13 mouse cellular contexts compared by ENCODE assay signal in the genomic region with DNA sequence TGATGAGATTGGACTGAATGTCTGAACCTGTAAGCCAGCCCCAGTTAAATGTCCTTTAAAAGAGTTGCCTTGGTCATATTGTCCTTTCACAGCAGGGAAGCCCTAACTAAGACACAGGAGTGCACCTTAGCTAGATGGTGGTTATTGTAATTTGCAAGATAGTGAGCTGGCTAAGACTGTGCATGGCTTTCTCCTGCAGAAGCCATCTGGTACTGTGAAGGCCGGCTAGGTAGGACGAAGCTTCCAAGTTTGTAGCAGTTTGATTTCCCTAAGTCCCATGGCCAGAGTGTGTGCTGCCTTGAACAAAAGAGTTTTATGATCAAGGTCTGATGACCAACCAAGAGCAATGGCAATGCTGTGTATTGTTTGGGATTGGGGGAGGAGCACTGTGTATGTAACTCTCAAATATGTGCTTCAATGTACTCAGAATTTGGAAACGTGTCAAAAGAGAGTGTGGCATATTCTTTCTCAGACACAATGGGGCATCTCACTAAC.
"Had no signal": no experiment of that assay in that cellular context is flagged by ENCODE, and none has a peak within 500 bp of the region (broad histone marks: within the 10 kb centered on the region; RNA-seq: fewer than 3 reads in every experiment).

No protein-coding gene starts in this region.

- H3K27ac ChIP-seq: limb, embryonic 15.5 days; liver, embryonic 12.5 days; macrophage; midbrain, embryonic 15.5 days; neural tube, embryonic 13.5 days; stomach, postnatal 0 days had no signal

- H3K9ac ChIP-seq: limb, embryonic 15.5 days; liver, embryonic 12.5 days; lung, embryonic 14.5 days; midbrain, embryonic 15.5 days; neural tube, embryonic 13.5 days had no signal

- H3K4me3 ChIP-seq: limb, embryonic 15.5 days; liver, embryonic 12.5 days; megakaryocyte, embryonic 14.5 days; midbrain, embryonic 15.5 days; neural tube, embryonic 13.5 days had no signal

- H3K27me3 ChIP-seq: limb, embryonic 15.5 days; liver, embryonic 12.5 days; megakaryocyte, embryonic 14.5 days; midbrain, embryonic 15.5 days; neural tube, embryonic 13.5 days had no signal

- H3K9me3 ChIP-seq: limb, embryonic 15.5 days; liver, embryonic 12.5 days; midbrain, embryonic 15.5 days; neural tube, embryonic 13.5 days had no signal

- DNase-seq: kidney, postnatal 25 days; layer of hippocampus, adult 9-11 months; layer of hippocampus, postnatal 36 days; lung, embryonic 14.5 days; lung, postnatal 10 days had no signal

- H3K4me2 ChIP-seq: limb, embryonic 15.5 days; liver, embryonic 12.5 days; lung, embryonic 14.5 days; midbrain, embryonic 11.5 days; midbrain, embryonic 15.5 days; neural tube, embryonic 13.5 days had no signal

- H3K36me3 ChIP-seq: limb, embryonic 15.5 days; liver, embryonic 12.5 days; midbrain, embryonic 15.5 days; neural tube, embryonic 13.5 days had no signal

- ATAC-seq: liver, embryonic 12.5 days; midbrain, embryonic 15.5 days had no signal

- H3K4me1 ChIP-seq: liver, embryonic 12.5 days; megakaryocyte, embryonic 14.5 days had no signal
